Mouse (Mus musculus) spleen, adult 12 weeks (tissue): Measurements from ENCODE around the gene Hist1h3g.
"Not testable (repeated sequence)": the region's sequence is repeated elsewhere in the genome, so short reads cannot be mapped to it uniquely, and the experiment has no call there.

Experiments
- DNase-seq: peaks from one replicate; pipeline ENCODE4 v3.0.0; 2022; ENCODE audit warnings: low spot score

Hist1h3g gene

DNA sequence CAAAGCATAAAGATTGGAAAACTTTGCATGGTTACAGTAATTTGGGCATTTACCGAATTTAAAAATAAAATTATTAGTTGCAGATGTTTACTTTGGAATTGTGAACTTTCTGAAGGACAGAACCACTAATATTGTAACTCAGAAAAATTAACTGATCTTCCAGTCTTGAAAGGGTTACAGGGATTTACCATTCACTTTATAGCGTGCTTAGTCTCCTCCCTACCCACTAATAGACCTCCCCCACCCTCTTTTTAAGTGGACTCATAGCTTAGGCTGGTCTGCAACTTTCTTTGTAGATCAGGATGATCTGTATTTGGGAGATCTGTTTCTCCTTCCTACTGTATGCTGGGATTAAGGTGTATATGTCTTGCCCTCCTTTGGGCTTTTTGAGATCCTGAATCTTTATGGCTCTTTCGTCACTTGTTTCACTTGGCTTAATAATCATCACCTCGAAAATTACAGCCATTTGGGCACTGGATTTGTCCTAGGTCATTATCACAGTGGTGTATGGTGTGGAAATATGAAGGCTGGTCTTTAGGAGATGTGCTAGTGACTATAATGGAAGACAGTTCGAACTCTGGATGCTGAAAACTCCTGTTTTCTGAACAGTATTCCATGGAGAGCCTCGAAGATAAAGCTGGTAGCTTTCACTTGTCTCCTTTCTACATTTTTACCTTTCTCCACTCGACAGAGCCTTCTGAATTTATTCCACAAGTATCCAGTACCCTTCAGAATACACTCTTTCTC is 1.0 kb downstream of the Hist1h3g start:
- DNase-seq: no peak

DNA sequence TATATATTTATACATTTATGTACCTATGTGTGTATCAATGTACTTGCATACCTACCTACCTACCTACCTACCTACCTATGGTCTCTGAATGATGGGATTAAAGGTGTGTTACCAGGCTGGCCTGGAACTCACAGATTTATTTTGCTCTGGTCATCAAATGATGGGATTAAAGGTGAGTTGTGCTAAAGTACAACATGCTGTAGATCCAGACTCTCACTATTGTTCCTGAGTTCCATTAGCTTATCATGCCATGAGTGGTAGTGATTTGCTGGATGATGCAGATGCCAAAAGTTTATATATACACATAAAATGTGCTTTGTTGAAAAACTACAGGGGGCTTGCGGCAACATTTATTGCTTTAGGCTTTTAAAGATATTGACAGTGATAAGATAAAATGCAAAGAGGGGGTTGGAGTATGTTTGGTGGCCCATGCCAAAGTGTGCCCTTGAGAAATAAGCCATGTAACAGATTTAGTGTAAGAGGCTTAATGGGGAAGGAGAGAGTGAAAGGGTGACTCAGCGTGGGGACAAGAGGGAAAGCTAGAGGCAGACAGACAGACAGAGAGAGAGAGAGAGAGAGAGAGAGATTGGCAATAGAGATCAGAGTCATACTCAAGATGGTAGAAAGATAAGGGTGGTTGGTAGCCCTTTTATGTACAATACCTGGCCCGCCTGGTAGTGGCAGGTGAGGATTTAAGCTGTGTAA is 1.9 kb downstream of the Hist1h3g start:
- no peak for DNase-seq

DNA sequence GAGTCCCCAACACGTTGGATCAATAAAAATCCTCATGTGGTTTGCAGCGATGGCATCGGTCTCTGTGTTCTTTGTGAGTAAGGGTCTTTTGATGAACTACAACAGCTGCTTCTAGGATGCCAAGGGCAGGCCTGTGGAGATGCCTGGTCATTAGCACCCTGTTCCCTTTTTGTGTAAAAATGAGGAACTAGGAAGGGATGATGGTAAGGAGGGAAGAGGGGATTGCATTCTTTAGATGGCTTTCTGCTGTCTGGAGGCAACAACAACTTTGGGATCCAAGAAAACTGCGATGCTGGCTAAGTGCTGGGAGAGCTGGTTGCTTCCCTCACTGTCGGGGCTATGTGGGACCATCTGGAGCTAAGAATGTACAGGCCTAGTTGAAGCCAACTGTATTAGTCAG is 3.0 kb downstream of the Hist1h3g start:
- DNase-seq: no peak

DNA sequence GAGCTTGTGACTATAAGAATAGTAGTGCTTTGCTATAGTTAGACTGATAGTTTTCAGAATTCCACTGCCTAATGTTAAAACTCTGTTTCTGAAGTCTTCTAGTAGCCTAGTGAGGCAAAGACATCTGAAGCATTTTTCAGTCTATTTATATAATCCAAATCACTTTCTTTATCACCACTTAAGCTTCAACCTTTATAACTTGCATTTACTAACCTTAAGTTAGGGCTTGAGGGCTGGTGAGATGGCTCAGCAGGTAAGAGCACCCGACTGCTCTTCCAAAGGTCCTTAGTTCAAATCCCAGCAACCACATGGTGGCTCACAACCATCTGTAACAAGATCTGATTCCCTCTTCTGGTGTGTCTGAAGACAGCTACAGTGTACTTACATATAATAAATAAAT is 4.6 kb downstream of the Hist1h3g start:
- DNase-seq: not testable (repeated sequence)

DNA sequence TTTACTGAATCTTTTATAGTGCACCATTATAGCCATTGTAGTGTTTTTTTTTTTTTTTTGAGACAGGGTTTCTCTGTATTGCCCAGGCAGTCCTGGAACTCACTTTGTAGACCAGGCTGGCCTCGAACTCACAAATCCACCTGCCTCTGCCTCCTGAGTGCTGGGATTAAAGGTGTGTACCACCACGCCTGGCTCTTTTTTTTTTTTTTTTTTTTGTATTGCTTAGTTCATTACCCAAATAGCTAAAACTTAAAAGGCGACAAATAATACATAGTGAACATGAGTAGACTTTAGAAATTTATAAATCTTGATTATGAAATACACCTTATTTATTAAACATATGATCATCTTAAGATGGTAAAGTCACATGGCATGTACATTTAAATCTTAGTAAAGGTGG is 6.3 kb downstream of the Hist1h3g start:
- DNase-seq: no peak

DNA sequence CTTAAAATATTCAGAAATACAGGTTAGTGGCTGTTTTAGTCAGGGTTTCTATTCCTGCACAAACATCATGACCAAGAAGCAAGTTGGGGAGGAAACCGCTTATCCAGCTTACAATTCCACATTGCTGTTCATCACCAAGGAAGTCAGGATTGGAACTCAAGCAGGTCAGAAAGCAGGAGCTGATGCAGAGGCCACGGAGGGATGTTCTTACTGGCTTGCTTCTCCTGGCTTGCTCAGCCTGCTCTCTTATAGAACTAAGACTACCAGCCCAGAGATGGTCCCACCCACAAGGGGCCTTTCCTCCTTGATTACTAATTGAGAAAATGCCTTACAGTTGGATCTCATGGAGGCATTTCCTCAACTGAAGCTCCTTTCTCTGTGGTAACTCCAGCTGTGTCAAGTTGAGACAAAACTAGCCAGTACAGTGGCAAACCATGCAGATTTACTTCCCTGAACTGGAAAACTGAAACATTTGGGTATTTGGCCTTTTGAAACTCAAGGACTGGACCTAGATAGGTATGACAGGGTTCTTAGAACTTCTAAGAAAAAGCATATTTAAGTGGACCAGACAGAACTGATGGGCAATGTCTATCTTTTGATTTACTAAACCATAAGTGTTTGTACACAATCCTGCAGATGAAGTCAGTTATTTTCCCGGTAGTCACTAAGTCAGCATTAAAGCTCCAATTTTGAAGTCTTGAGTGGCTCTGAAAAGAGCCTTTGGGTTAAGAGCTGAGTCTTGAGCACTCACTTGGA is 7.2 kb downstream of the Hist1h3g start:
- not testable (repeated sequence) for DNase-seq

DNA sequence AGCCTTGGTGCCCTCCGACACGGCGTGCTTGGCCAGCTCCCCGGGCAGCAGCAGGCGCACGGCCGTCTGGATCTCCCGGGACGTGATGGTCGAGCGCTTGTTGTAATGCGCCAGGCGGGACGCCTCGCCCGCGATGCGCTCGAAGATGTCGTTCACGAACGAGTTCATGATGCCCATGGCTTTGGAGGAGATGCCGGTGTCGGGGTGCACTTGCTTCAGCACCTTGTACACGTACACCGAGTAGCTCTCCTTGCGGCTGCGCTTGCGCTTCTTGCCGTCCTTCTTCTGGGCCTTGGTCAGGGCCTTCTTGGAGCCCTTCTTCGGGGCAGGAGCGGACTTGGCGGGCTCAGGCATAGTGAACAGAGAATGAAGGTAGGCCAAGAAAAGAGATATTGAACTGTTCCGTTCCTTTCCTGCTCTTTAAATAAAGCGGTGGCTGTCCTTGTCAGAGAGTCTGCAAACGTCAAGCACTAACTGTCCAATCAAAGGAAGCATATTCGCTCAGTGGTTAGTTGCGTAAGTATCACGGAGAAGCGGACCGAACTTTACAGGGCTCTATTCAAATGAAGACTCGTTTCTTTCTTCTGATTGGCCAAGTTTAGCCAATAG is 7.9 kb downstream of the Hist1h3g start, which contains the start of gene Hist1h2bh:
Gene Hist1h2bh, minus strand, starts transcription at position 394 of the 609 bp plus-strand sequence.
- DNase-seq: peak; percentile 77

DNA sequence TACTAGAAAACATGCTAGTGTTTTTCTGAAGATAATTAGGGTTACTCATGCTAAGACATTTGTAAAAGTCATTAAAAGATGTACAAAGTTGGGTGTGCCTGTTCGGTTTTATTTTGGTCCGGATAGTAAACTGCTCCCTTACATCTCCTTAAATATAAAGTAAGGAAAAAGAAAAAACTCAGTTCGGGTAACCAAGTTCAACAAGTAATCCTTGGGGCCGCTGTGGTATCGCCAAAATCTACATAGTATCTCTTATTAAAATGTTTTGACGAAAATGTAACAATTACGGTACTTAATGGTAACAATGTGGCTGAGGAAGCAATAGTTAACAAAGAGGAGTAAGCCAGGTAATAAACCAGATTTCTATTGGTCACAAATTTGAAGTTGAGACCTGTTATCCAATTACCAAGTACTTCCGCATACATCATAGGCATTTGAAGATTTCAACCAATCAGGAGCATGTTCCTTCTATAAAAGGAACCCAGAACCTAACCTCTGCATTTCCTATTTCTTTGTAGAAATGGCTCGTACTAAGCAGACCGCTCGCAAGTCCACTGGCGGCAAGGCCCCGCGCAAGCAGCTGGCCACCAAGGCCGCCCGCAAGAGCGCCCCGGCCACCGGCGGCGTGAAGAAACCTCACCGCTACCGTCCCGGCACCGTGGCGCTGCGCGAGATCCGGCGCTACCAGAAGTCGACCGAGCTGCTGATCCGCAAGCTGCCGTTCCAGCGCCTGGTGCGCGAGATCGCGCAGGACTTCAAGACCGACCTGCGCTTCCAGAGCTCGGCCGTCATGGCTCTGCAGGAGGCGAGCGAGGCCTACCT is 9.0 kb downstream of the Hist1h3g start, which contains the start of gene Hist1h3f:
Gene Hist1h3f, plus strand, starts transcription at position 88 of the 822 bp plus-strand sequence.
- peak; percentile 79 for DNase-seq

DNA sequence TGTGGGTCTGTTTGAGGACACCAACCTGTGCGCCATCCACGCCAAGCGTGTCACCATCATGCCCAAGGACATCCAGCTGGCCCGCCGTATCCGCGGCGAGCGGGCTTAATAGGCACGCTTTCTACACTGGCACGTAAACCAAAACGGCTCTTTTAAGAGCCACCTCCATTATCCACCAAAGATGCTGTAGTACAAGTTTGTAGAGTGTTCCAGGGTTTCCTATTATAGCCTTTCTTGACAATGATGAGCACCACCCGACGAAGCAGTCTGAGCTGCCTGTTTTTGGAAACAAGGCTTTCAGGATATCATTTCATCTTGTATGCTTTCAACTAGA is 9.5 kb downstream of the Hist1h3g start:
- DNase-seq: not testable (repeated sequence)

DNA sequence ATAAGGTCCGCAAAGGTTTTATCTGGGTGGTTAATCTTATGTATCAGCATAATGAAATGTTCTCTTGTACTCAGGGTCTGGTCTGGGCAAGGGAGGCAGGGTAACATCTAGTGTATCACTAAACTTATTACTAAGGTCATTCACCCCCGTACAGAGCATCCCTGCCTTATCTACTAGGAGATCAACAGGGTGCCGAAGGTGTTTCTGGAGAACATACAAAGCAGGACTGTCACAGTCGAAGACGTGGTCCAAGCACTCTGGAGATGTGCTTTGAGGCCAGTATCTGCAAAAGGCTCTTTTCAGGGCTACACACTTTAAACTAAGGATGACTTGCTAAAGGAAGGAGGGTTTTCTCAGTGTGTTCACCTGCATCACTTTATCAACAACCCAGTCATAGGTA is 11.5 kb downstream of the Hist1h3g start:
- DNase-seq: no peak

DNA sequence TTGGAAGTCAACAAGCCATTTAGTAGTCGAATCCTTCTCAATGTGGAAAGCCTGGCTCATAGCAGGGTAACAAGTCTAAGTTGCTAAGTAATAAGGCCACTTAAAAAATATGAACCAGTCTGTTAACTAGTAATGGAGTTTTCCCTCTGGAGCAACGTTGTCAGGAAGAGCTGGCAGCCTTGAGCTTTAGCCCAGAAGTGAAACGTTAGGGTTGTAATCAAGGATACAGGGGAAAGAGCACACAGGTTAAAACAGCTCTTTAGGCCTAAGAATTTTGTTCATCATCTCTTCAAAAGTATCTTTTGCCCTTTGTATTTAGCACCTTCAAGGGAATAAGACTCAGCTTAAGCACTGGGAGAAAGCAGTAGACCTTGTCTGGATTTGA is 15.5 kb downstream of the Hist1h3g start:
- DNase-seq: no peak

DNA sequence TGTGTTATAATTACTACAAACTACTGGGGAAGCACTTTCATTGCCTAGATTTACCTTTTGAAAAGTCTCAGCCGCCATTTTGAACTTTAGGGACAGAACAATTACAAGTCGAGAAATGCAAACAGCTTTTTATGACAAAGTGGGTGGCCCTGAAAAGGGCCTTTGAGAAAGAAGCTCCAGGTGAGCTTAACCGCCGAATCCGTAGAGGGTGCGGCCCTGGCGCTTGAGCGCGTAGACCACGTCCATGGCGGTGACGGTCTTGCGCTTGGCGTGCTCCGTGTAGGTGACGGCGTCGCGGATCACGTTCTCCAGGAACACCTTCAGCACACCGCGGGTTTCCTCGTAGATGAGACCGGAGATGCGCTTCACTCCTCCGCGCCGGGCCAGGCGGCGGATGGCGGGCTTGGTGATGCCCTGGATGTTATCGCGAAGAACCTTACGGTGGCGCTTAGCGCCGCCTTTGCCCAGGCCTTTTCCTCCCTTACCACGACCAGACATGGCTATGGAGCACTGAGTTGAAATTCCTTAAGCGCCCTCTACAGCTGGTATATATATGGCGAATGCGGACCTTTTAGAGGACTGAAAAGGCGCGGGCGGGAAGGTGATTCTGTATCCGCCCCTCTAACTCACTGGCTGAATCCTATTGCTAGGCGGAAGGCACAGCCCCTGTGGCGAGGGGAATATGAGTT is 16.1 kb downstream of the Hist1h3g start, which contains the start of gene Hist1h4f:
Gene Hist1h4f, minus strand, starts transcription at position 503 of the 689 bp plus-strand sequence.
- DNase-seq: peak; percentile 91

DNA sequence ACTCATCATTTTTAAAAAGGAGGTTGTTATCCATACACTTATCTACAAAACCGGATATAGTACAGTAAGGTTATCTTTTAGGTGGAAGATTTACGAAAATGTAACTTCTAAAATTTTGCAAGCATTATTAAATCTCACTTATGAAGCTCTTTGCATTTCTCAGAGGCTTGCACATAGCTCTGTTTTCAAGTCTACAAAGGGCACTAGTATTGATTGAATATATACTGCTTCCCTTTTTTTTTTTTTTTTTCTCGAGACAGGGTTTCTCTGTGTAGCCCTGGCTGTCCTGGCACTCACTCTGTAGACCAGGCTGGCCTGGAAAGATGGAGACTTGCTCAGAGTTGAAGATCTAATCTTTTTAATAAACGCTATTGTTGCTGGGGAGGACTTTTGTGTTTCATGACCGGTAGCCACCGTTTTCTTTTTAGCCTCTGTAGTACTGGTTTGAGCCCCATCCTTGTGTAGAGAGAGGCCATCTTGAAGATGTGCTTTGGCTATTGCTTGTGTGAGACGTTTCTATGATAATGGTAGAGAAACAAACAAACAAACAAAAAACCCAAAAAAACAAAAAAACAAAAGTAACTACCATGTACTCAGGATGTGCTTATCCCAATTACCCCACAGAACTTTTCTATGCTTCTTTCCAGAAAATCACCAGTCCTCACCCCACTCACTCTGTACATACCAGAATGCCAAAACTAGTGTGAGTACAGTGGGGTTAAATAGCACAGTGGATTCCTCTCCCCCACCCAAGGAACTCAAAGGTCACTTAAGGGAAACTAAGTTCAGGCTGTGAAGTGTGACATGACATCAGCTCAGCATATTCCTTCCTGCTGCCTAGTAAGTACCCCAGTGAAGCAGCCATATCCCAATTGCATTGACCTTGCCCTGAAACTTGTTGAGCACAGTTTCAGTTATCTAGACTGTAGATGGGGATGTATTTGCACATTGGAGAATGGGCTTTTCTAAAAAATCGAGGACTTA is 17.0 kb downstream of the Hist1h3g start:
- no peak for DNase-seq

DNA sequence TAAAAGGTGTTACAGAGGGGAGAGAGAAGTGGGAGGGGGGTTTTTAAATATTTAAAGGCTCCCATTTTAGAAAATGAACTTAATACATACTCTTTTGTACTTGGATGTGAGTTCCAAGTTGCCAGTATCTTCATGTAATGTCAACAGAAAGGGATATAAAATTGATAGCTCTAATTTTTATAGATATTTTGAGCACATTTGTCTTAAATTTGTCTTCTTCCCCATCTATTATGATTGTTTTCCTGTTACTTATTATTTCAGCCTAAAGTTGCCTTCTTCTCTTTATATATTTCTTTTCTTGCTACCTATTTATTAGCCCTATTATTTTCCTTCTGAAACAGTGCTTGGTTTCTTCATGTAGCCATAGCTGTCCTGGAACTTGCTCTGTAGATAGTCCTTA is 17.7 kb downstream of the Hist1h3g start, which contains the start of gene Hist1h1d:
Gene Hist1h1d, plus strand, starts transcription at position 301 of the 400 bp plus-strand sequence.
- DNase-seq: no peak

DNA sequence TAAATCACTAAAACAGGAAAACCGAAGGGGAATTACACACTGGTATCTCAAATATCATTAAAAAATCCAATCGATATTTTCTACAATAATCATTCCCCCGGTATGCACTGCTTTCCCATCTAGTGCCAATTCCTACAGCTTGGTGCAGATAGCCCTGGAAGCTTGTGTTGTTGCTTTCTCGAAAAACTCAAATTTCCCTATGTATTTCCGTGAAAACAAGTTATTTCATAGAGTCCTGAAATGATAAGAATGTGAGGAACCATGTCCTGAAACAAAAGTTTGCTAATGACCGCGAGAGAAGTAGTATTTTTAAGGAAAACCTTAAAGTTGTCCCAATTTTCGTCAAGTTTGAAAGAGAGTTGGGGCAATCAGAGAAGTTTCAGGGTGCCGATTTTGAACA is 19.2 kb downstream of the Hist1h3g start:
- DNase-seq: no peak

DNA sequence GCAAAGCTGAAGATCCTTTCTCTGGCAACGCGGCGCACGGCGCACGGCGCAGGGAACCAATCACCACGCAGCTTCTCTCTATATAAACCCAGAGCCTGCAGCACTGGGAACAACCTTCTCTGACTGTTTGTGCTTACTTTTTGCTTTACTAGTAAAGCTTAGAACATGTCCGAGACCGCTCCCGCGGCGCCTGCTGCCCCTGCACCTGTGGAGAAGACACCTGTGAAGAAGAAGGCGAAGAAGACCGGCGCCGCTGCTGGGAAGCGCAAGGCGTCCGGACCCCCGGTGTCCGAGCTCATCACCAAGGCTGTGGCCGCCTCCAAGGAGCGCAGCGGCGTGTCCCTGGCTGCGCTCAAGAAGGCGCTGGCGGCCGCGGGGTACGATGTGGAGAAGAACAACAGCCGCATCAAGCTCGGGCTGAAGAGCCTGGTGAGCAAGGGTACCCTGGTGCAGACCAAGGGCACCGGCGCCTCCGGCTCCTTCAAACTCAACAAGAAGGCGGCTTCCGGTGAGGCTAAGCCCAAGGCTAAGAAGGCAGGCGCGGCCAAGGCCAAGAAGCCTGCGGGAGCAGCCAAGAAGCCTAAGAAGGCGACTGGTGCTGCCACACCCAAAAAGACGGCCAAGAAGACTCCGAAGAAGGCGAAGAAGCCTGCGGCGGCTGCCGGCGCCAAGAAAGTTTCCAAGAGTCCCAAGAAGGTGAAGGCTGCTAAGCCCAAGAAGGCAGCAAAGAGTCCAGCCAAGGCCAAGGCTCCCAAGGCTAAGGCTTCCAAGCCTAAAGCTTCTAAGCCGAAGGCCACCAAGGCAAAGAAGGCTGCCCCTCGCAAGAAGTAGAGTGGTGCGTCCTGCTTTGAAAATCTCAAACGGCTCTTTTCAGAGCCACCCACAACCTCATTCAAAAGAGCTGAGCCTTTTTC is 20.0 kb downstream of the Hist1h3g start:
- peak; percentile 86 for DNase-seq

DNA sequence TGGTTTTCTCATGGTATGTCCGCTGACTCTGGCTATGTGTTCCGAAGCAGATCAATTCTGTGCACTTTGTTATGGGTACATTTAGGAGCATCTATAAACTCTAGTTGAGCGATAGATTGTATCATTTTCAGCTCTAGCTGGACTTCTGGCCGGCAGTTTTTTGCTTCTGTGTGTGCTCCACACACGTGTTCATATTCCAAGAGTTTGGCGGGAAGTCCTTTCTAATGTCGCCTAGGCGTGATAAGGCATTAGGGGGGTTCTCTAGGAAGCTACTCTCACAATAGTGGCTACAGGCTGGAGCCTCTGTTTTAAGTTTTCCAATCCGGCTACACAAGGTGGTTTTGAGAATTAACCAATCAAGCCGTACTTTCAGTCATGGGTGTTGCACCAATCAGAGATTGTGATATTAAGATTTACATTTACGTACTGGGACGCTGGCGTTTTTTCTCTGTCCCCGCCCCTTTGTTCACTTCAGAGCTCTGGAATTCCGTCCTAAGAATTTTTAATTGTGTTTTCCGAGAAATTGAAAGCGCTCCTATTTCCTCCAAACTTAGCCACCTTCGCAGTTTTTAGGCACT is 20.7 kb downstream of the Hist1h3g start:
- DNase-seq: peak; percentile 74

DNA sequence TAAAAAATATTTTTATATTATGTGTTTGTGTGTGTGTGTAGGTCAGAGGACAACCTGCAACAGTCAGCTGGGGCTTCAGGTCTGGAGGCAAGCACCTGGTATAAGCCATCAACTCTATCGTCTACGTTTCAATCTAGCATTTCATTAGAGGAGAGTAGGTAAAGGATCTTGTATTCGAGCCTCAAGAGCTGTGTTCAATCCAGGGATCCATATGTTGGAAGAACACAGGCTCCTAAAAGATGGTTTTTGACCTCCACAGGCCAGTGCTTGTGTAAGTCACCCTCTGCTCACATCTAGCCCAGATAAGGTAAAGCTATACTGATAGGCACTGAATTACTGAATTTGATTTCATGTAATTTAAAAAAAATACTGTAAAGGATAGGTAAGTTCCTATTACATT is 21.7 kb downstream of the Hist1h3g start:
- no peak for DNase-seq
